Mouse (Mus musculus) liver, adult 2 months (tissue): ENCODE results near the gene Gad2. TPM values are rescaled to one million over a fixed set of nuclear protein-coding genes. Genes with fewer than 3 reads are reported as not detected.

Experiments
- DNase-seq: peaks from one replicate; pipeline ENCODE4 v3.0.0-alpha.2; 2011; ENCODE audit warnings: low read depth, low spot score; ENCODE audit errors: extremely low read depth
- H3K27ac ChIP-seq: fragments of 200-500 bp; replicated peaks from 2 replicates; pipeline ENCODE4 v1.5.1; 2012; ENCODE audit warnings: low read depth, mild to moderate bottlenecking, control low read depth, inconsistent platforms, low read length; ENCODE audit not compliant: insufficient read depth
- H3K27me3 ChIP-seq: fragments of 200-500 bp; 2 replicates; pipeline ENCODE4 v1.6.1; 2012; ENCODE audit warnings: mild to moderate bottlenecking, moderate library complexity, low read length, inconsistent platforms; ENCODE audit not compliant: control insufficient read depth, insufficient read depth
- H3K36me3 ChIP-seq: fragments of 200-500 bp; 2 replicates; pipeline ENCODE4 v1.6.1; 2012; ENCODE audit warnings: low read length, inconsistent platforms; ENCODE audit not compliant: control insufficient read depth, insufficient read depth
- H3K4me1 ChIP-seq: fragments of 200-500 bp; 2 replicates; pipeline ENCODE4 v1.6.1; 2011; ENCODE audit warnings: low read length; ENCODE audit not compliant: control insufficient read depth, insufficient read depth
- H3K4me3 ChIP-seq: fragments of 200-500 bp; 2 replicates; pipeline ENCODE4 v1.5.1; 2011; ENCODE audit warnings: low read depth, mild to moderate bottlenecking, control low read depth, low read length, moderate library complexity; ENCODE audit not compliant: insufficient read depth
- H3K79me2 ChIP-seq: fragments of 200-500 bp; 2 replicates; pipeline ENCODE4 v1.6.1; 2012; ENCODE audit warnings: inconsistent platforms, mild to moderate bottlenecking, low read length, moderate library complexity; ENCODE audit not compliant: control insufficient read depth, insufficient read depth
- H3K9ac ChIP-seq: fragments of 200-500 bp; 2 replicates; pipeline ENCODE4 v1.6.1; 2012; ENCODE audit warnings: low read depth, mild to moderate bottlenecking, control low read depth, inconsistent platforms, low read length
- CTCF ChIP-seq: fragments of 200-500 bp; IDR thresholded peaks from 2 replicates; pipeline ENCODE4 v1.5.1; 2011; ENCODE audit warnings: low read depth, low read length, control low read depth
- POLR2A ChIP-seq: fragments of 200-500 bp; IDR thresholded peaks from 2 replicates; pipeline ENCODE4 v1.6.1; 2011; ENCODE audit warnings: low read length, control low read depth; ENCODE audit not compliant: insufficient read depth; ENCODE audit errors: extremely low read depth
- WGBS: fragments of 180-500 bp; shearing (Covaris S2); methylation state at CpG from one replicate; pipeline ENCODE4 v1.1.7; 2018; 5-methylcytosine and 5-hydroxymethylcytosine counted together
- polyA plus RNA-seq: library from polyadenylated mRNA; depleted of rRNA; stranded (reverse); fragments of >200 nt; gene quantifications from 2 replicates; pipeline ENCODE4 v1.2.3, GENCODE M21; 2012
- total RNA-seq: library from RNA; depleted of rRNA; stranded (reverse); fragments of >200 nt; gene quantifications from 2 replicates; pipeline ENCODE4 v1.2.3, GENCODE M21; 2014

The Gad2 gene
- total and polyA plus RNA-seq, 2 experiments, result under 0.01 TPM; not detected in 1

- Histone ChIP-seq H3K79me2 (no peaks in the 10 kb centered on the region), H3K4me3 (no peak overlapping the region), H3K4me1 (peaks cover 4% of the 10 kb centered on the region; the same call in 1 of the 2 replicates), H3K9ac (no peak overlapping the region), H3K27me3 (peaks cover 36% of the 10 kb centered on the region), H3K36me3 (no peaks in the 10 kb centered on the region), H3K27ac (no peak overlapping the region)
- no peak for TF ChIP-seq CTCF
- TF ChIP-seq POLR2A, result no peak
- DNase-seq, result peak; percentile 24
- 2% methylated on average over 60 of the region's 60 CpGs for WGBS
Observed at GRCm38 (mm10) chr2:22623111-22624070, 1.4 kb downstream of the Gad2 start.

GRCm38 (mm10) chr2:22624188-22624975 lies 2.4 kb downstream of the Gad2 start:
- H3K27me3 ChIP-seq, result peaks cover 36% of the 10 kb centered on the region
- WGBS, result 5% methylated on average over 27 of the region's 27 CpGs

GRCm38 (mm10) chr2:22625096-22625960 lies 3.3 kb downstream of the Gad2 start:
- Histone ChIP-seq H3K4me1 (peaks cover 4% of the 10 kb centered on the region; the same call in 1 of the 2 replicates), H3K27ac (no peak overlapping the region), H3K27me3 (peaks cover 36% of the 10 kb centered on the region), H3K79me2 (no peaks in the 10 kb centered on the region), H3K36me3 (no peaks in the 10 kb centered on the region), H3K4me3 (no peak overlapping the region), H3K9ac (no peak overlapping the region)
- no peak for TF ChIP-seq POLR2A
- no peak for TF ChIP-seq CTCF
- DNase-seq, result no peak
- WGBS, result 17% methylated on average over 16 of the region's 16 CpGs

More at GRCm38 (mm10) chr2:22624188-22624975, 2.4 kb downstream of the Gad2 start:
- DNase-seq, result no peak
- no peaks in the 10 kb centered on the region for H3K79me2 ChIP-seq
- no peak overlapping the region for H3K9ac ChIP-seq
- H3K4me1 ChIP-seq, result peaks cover 4% of the 10 kb centered on the region; the same call in 1 of the 2 replicates
- H3K27ac ChIP-seq, result no peak overlapping the region
- no peak for TF ChIP-seq POLR2A
- TF ChIP-seq CTCF, result no peak
- H3K36me3 ChIP-seq, result no peaks in the 10 kb centered on the region
- H3K4me3 ChIP-seq, result no peak overlapping the region

- H3K36me3 ChIP-seq, result no peaks in the 10 kb centered on the region
- H3K4me3 ChIP-seq, result no peak overlapping the region
- peaks cover 25% of the 10 kb centered on the region for H3K27me3 ChIP-seq
- peaks cover 3% of the 10 kb centered on the region; the same call in 1 of the 2 replicates for H3K4me1 ChIP-seq
- H3K9ac ChIP-seq, result no peak overlapping the region
- WGBS, result 40% methylated on average over 3 of the region's 3 CpGs
- no peaks in the 10 kb centered on the region for H3K79me2 ChIP-seq
- H3K27ac ChIP-seq, result no peak overlapping the region
- no peak for DNase-seq
- TF ChIP-seq POLR2A (no peak), CTCF (no peak)
Observed at GRCm38 (mm10) chr2:22627147-22627666, 5.2 kb downstream of the Gad2 start.
